Mouse (Mus musculus): Measurements from ENCODE around the gene Zdhhc8. TPM values are rescaled to one million over a fixed set of nuclear protein-coding genes. Genes with fewer than 3 reads are reported as not detected.
"Not testable (repeated sequence)": the region's sequence is repeated elsewhere in the genome, so short reads cannot be mapped to it uniquely, and the experiment has no call there.

The Zdhhc8 gene
- polyA plus RNA-seq, 1 experiment from 2014 or later: 16.9 TPM

DNA sequence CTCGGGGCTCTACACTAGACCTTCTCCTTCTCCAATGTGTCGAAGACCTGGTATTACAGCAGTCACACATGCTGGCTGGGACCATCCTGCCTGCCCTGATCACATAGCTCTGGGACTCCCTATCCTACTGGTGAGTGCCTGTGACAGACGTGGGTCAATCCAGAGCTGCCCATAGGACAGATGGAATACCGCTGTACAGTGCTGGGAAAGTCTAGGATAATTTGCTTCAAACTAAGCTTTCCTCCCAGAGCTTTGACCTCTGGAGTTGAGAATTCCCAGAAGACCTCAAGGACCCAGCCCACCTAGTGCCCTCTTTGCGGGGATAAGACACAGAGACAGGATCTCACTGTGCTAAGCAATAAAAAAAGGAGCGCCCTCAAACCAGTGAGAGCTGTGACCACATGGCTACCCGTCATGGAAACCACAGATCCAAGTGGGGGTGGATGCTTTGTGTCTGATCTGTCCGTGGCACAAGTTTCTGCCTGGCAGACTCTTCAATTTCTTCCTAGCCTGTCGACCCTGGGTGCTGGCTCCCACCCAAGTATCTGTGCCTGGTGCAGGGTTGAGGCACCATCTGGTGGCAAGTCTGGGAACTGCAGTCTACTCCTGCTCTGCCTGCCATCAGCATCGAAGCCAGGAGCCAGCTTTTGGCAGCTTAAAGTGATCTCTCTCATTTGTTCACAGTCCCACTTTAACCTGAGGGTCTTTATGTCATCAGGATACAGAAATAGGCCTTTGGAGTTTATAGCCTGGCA, 23.3 kb downstream of the Zdhhc8 start:
- WGBS: 45% methylated on average over 10 of the region's 10 CpGs

DNA sequence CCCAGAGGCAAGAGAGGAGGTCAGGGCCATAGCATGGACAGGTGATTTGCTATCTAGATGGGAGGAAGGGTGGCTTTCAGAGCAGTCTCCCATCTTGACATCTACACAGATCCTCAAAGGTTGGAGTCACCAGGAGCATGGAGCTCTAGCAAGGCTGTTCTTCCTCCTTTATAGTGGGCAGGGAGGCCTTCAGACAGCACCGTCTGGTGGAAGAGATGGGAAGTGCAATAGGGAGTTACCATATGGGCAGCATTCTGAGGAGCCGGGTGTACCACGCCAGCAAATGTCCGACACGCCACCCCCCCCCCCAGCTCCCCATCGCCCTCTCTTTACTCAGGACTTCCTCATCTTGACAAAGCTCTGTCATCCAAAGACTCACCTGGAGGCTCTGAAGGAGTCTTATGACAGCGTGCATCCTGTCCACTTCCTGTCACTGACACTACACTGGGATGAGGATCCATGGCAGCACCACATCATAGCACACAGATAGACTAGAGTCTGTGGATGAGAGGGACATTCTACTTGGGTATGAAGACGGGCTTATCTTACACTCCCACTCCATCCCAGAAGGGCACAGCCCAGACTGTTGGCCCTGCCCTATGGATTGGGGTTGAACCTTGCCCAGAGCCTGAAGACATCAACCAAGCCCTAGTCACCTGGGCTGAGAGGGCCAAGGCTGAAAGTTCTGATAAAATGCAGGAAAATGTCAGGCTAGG, 24.1 kb downstream of the Zdhhc8 start:
- H3K27me3 ChIP-seq (replicated peaks): no peaks in the 10 kb centered on the region
- no peak overlapping the region for H3K27ac ChIP-seq (replicated peaks)
- no peaks in the 10 kb centered on the region for H3K9me3 ChIP-seq (replicated peaks)
- WGBS: 29% methylated on average over 8 of the region's 8 CpGs
- peaks cover 60% of the 10 kb centered on the region for H3K4me1 ChIP-seq
- H3K36me3 ChIP-seq: no peaks in the 10 kb centered on the region
- no peak overlapping the region for H3K9ac ChIP-seq (replicated peaks)
- ATAC-seq (ENCODE audit: low FRiP score): no peak
- no peak overlapping the region for H3K4me2 ChIP-seq
- no peak overlapping the region for H3K4me3 ChIP-seq (replicated peaks)

More for the DNA sequence above, 23.3 kb downstream of the Zdhhc8 start:
- H3K4me2 ChIP-seq: no peak overlapping the region
- H3K9ac ChIP-seq (replicated peaks): no peak overlapping the region
- no peaks in the 10 kb centered on the region for H3K27me3 ChIP-seq (replicated peaks)
- no peak overlapping the region for H3K27ac ChIP-seq (replicated peaks)
- H3K4me3 ChIP-seq (replicated peaks): no peak overlapping the region
- H3K36me3 ChIP-seq: no peaks in the 10 kb centered on the region
- peak; percentile 19; the same call in 1 of the 2 replicates for ATAC-seq (ENCODE audit: low FRiP score)
- no peaks in the 10 kb centered on the region for H3K9me3 ChIP-seq (replicated peaks)
- H3K4me1 ChIP-seq: peaks cover 63% of the 10 kb centered on the region

DNA sequence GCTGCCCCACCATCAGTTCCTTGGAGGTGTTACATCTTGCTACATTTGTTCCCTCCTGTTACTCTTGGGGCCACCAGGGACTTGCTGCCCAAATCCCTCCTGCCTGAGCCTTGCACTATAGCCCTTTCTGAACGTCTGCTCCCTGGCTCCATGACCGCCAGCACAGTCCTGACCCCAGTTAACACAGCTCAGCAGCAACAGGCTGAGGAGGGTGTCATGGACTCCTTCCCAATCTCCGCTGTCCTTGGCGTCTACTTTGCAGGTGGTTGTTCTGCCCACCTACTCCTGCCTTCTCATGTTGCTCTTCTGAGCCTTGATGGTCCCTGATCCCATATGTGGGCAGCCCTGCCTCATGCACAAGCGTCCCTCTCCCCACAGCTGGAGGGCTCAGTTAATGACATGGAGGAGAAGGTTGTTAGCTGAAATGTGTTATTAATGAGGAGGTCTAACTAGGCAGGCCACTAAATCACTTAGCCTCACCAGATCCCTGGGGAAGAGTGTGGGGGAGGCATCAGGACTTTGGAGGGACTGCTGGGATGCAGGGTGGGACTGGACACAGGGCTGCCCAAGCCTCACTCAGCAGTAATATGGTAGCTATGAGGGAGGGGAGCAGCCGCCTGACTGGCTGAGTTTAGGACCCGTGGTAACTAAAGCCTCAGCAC, 31.4 kb downstream of the Zdhhc8 start:
- Histone ChIP-seq H3K4me3 (replicated peaks) (no peak overlapping the region), H3K9ac (replicated peaks) (no peak overlapping the region), H3K36me3 (no peaks in the 10 kb centered on the region), H3K4me1 (peaks cover 46% of the 10 kb centered on the region), H3K27ac (replicated peaks) (no peak overlapping the region), H3K27me3 (replicated peaks) (no peaks in the 10 kb centered on the region), H3K4me2 (no peak overlapping the region), H3K9me3 (replicated peaks) (no peaks in the 10 kb centered on the region)
- WGBS: 48% methylated on average over 7 of the region's 7 CpGs
- ATAC-seq (ENCODE audit: low FRiP score): no peak

DNA sequence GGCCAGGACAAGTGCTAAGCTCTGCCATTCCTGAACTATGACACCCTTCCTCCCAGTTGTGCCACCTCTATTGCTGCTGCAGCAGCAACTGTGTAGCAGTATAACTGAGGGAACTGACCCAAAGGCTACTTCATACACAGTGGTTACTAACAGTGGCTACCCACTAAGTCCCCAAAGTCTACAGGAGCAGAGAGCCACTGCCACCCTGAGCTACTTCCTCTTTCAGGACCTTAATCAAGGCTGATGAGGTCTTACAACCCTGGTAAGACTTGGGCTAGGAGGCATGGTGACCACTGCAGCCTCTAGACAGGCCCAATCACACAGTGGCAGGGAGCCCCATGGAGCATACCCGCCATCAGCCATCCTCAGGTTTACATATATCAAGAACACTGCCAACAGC, 32.9 kb downstream of the Zdhhc8 start:
- no peak overlapping the region for H3K4me2 ChIP-seq
- no peak for ATAC-seq (ENCODE audit: low FRiP score)

DNA sequence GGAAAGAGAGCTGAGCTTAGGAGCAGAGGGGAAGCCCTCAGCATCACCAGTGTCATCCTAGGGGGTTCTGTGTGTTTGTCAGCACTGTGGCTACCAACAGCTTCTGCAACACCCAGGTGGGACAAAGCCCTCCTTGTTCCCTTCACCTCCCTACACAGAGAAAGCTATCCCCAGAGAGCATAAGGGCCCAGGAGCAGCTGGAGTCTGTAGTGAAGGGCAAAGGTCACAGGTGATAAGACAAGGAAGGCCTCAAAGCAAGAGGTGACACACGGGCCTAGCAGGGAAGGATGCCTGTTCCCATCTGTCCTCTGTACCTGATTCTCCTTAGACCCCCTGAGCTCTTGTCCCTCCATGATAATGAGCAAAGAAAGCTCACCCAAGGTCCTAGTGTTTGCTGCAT, 33.3 kb downstream of the Zdhhc8 start:
- H3K36me3 ChIP-seq: no peaks in the 10 kb centered on the region
- WGBS: 54% methylated on average over 1 of the region's 1 CpGs
- no peak overlapping the region for H3K27ac ChIP-seq (replicated peaks)
- H3K4me3 ChIP-seq (replicated peaks): no peak overlapping the region
- ATAC-seq (ENCODE audit: low FRiP score): no peak
- H3K27me3 ChIP-seq (replicated peaks): no peaks in the 10 kb centered on the region
- no peak overlapping the region for H3K9ac ChIP-seq (replicated peaks)
- no peaks in the 10 kb centered on the region for H3K9me3 ChIP-seq (replicated peaks)
- peaks cover 66% of the 10 kb centered on the region for H3K4me1 ChIP-seq
- no peak overlapping the region for H3K4me2 ChIP-seq

More for the DNA sequence above, 32.9 kb downstream of the Zdhhc8 start:
- H3K9me3 ChIP-seq (replicated peaks): no peaks in the 10 kb centered on the region
- H3K27ac ChIP-seq (replicated peaks): no peak overlapping the region
- 96% methylated on average over 1 of the region's 1 CpGs for WGBS
- peaks cover 61% of the 10 kb centered on the region for H3K4me1 ChIP-seq
- H3K9ac ChIP-seq (replicated peaks): no peak overlapping the region
- no peak overlapping the region for H3K4me3 ChIP-seq (replicated peaks)
- no peaks in the 10 kb centered on the region for H3K27me3 ChIP-seq (replicated peaks)
- no peaks in the 10 kb centered on the region for H3K36me3 ChIP-seq

DNA sequence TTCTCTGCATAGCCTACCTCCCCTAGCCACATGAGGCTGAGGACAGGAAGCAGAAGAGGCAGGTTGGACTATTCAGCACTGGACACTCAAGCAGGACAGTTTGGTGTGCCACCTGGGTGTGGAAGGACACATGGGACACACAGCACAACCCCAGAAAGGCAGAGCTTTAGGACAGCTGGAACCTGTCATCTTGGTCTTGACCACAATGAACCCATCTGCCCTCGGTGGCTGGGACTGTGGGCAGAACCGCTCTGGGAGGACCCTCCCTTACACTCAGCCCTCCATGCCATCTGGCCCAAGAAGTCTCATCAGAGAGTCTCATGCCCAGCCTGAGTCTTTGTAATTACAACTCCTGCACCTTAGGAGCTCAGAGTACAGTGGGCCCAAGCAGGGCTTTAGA, 34.9 kb downstream of the Zdhhc8 start:
- Histone ChIP-seq H3K4me1 (peaks cover 78% of the 10 kb centered on the region), H3K27ac (replicated peaks) (peak overlapping the region; percentile 70), H3K9ac (replicated peaks) (no peak overlapping the region), H3K4me3 (replicated peaks) (no peak overlapping the region), H3K9me3 (replicated peaks) (no peaks in the 10 kb centered on the region), H3K27me3 (replicated peaks) (no peaks in the 10 kb centered on the region), H3K36me3 (no peaks in the 10 kb centered on the region), H3K4me2 (no peak overlapping the region)
- no peak for ATAC-seq (ENCODE audit: low FRiP score)
- 88% methylated on average over 2 of the region's 2 CpGs for WGBS

DNA sequence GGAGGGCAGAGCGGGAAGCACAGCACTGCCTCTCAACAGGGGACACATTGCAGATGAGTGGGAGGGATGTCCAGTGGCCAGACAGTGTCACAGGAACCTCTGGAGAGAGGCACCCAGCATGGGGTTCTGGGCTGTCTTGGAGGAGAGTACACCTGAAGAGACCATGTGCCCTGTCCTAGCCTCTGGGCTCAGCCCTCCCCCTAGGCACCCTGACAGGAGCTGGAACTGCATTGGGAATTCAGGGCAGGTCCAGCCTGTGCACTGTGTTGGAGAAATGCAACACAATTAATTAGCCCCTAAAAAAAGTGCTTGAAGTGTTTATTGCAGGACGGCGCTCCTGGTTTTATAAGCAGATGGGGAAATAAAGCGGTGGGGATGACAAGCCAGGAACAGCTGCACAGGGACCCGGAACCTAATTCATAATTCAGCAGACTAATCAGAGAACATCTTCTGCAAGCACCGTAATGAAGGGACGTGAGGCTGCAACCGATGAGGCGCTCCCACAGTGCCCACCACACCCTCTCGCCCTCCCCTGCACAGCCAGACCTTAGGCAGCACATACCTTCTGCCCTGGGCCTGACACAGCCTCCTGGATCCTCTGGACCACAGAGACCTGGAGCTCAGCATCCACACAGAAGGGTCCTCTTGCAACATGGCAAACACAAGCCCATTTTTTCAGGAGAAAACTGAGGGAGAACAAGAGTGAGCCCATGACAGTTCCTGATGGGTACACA, 36.4 kb downstream of the Zdhhc8 start:
- H3K36me3 ChIP-seq: no peaks in the 10 kb centered on the region
- no peaks in the 10 kb centered on the region for H3K9me3 ChIP-seq (replicated peaks)
- whole genome bisulfite sequencing: 28% methylated on average over 10 of the region's 10 CpGs
- H3K9ac ChIP-seq (replicated peaks): no peak overlapping the region
- H3K27ac ChIP-seq (replicated peaks): peak overlapping the region; percentile 70
- no peak overlapping the region; the same call in 1 of the 2 replicates for H3K4me2 ChIP-seq
- H3K27me3 ChIP-seq (replicated peaks): no peaks in the 10 kb centered on the region
- peak; percentile 42 for ATAC-seq (ENCODE audit: low FRiP score)
- H3K4me3 ChIP-seq (replicated peaks): no peak overlapping the region
- peaks cover 82% of the 10 kb centered on the region for H3K4me1 ChIP-seq

DNA sequence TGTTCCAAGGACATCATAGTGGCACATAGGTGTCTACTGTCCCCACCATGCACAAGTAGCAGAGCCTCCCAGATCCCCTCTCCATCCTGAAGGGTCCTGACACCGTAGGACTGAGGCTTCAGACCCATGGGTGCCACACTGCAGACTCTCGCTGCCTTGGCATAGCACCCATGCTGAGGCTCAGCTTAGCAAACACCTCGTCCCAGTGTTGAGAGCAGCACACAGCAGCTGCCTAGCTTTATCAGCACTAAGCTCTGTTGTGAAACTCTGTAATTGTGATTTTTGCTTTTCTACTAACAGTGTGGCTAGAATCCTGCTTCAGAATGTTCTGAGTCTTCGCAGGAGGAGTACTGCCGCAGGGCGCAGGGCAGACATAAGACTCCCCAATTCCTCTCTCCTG, 37.1 kb downstream of the Zdhhc8 start:
- Histone ChIP-seq H3K9ac (replicated peaks) (no peak overlapping the region), H3K36me3 (no peaks in the 10 kb centered on the region), H3K4me1 (peaks cover 79% of the 10 kb centered on the region), H3K4me2 (no peak overlapping the region), H3K27ac (replicated peaks) (peak overlapping the region; percentile 70), H3K4me3 (replicated peaks) (no peak overlapping the region), H3K27me3 (replicated peaks) (no peaks in the 10 kb centered on the region), H3K9me3 (replicated peaks) (no peaks in the 10 kb centered on the region)
- no peak for ATAC-seq (ENCODE audit: low FRiP score)
- 69% methylated on average over 6 of the region's 6 CpGs for WGBS

DNA sequence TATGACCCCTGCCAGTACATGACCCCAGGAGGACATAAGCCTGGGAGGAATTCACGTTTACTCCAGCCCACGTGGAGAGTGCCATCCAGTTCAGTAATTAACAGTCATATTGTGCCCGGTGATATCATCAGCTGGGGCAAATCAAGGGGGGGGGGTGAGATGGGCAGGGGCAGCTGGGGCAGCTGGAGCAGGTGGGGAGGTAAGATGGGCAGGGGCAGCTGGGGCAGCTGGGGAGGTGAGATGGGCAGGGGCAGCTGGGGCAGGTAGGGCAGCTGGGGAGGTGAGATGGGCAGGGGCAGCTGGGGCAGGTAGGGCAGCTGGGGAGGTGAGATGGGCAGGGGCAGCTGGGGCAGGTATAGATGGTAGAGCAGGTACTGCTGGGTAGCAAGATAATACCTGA, 39.4 kb downstream of the Zdhhc8 start:
- not testable (repeated sequence) for H3K27ac ChIP-seq (replicated peaks); H3K36me3 ChIP-seq; H3K4me3 ChIP-seq (replicated peaks); H3K4me2 ChIP-seq; H3K9me3 ChIP-seq (replicated peaks); ATAC-seq (ENCODE audit: low FRiP score); H3K27me3 ChIP-seq (replicated peaks); H3K9ac ChIP-seq (replicated peaks)
- WGBS: 18% methylated on average over 3 of the region's 3 CpGs
- peaks cover 64% of the 10 kb centered on the region for H3K4me1 ChIP-seq

DNA sequence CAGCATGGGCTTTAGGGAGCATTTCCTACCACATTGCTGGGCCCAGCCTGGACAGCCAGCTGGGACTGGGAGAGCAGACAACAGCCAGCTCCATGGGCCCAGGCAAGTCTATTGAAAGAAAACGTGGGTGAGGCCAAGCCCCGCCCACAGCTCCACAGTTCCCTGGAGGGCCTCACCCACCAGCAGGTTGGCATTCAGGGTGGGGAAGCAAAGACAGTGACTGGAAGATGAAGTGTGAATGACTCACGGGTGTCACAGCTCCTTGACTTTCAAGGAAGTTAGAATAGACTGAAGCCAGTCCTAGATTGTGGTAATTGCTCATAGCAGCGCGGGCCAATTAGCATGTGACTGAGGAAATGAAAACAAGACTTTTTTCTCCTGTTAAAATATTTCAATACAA, 39.9 kb downstream of the Zdhhc8 start:
- WGBS: 38% methylated on average over 5 of the region's 5 CpGs
- H3K27me3 ChIP-seq (replicated peaks): no peaks in the 10 kb centered on the region
- H3K4me1 ChIP-seq: peaks cover 60% of the 10 kb centered on the region
- H3K4me3 ChIP-seq (replicated peaks): no peak overlapping the region
- H3K27ac ChIP-seq (replicated peaks): peak overlapping the region; percentile 56; the same call in 1 of the 2 replicates
- no peaks in the 10 kb centered on the region for H3K36me3 ChIP-seq
- H3K9me3 ChIP-seq (replicated peaks): no peaks in the 10 kb centered on the region
- H3K4me2 ChIP-seq: no peak overlapping the region
- no peak for ATAC-seq (ENCODE audit: low FRiP score)
- no peak overlapping the region for H3K9ac ChIP-seq (replicated peaks)

DNA sequence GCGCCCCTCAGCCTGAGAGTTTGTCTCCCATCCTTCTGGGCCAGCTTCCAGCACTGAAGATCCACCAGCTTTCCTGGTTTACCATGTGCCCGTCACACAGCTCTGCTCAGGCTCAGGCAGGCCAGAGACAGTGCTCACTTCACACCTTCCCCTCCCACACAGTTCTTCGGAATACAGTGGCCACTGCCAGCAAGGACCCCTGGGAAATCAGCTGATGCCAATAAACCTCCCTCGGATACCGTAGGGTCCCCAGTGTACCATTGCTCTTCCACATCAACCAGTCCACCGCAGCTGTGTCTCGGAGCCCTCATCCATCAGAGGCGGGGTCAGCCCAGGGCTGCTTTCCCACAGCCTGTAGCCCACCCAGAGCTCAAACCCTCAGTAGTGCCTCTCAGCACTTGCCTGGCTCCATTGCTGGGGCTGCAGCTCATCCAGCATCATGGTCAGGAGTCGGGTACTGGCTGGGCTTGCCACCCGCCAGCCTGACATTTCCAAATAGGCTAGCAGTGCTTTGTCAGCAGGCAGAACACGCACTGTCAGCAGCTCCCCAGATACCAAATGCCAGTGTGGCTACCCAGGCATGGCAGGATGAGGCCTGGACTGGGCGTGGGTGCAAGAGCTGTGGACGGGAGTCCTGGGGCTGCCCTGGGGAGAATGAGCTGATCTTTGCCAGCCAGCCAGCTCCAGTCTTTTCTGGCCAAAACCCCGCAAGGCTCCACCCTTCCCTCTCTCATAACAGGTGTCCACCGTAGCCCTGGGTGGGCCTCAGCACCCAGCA, 40.5 kb downstream of the Zdhhc8 start:
- no peak overlapping the region for H3K9ac ChIP-seq (replicated peaks)
- 33% methylated on average over 15 of the region's 15 CpGs for WGBS
- ATAC-seq (ENCODE audit: low FRiP score): peak; percentile 30

More for the DNA sequence above, 40.5 kb downstream of the Zdhhc8 start:
- peaks cover 54% of the 10 kb centered on the region for H3K4me1 ChIP-seq
- H3K9me3 ChIP-seq (replicated peaks): no peaks in the 10 kb centered on the region
- H3K27ac ChIP-seq (replicated peaks): peak overlapping the region; percentile 56
- no peak overlapping the region for H3K4me3 ChIP-seq (replicated peaks)
- no peak overlapping the region for H3K4me2 ChIP-seq
- H3K36me3 ChIP-seq: no peaks in the 10 kb centered on the region
- H3K27me3 ChIP-seq (replicated peaks): no peaks in the 10 kb centered on the region
